Mouse (Mus musculus) lung, postnatal 0 days (tissue): ENCODE data around the gene Tpp1.

ENCODE experiments used
- CTCF ChIP-seq: IDR thresholded peaks from 2 replicates; pipeline ENCODE4 v1.5.1; 2016; ENCODE audit warnings: antibody characterized with exemption, mild to moderate bottlenecking
- EP300 ChIP-seq: IDR thresholded peaks from 2 replicates; pipeline ENCODE4 v1.6.1; 2016; ENCODE audit warnings: antibody characterized with exemption, mild to moderate bottlenecking, control low read depth

GRCm38 (mm10) chr7:105721916-105722315 is 30.1 kb downstream of the Tpp1 start:
- TF ChIP-seq CTCF (no peak), EP300 (no peak)
